Mouse (Mus musculus): ENCODE measurements around the gene Vim. TPM values are rescaled to one million over a fixed set of nuclear protein-coding genes. Genes with fewer than 3 reads are reported as not detected.
A peak's percentile ranks its signal among the peaks of the same experiment; 100 is the strongest.

The Vim gene
- polyA plus RNA-seq, 1 experiment from 2014 or later, result 2,775 TPM

- ChIA-PET POLR2A (interaction anchor here (1.8 kb wide), 1 partner anchor 13 kb away, joined by 11 read pairs; no protein-coding TSS in a partner anchor), CTCF (interaction anchor here (1.0 to 4.0 kb wide), 4 partner anchors 12 to 21 kb away, joined by 3 to 22 read pairs (median 4); partner anchors contain the start of gene Vim)
- no peaks in the 10 kb centered on the region for H3K27me3 ChIP-seq
- no peak for DNase-seq (ENCODE audit: low read depth, low spot score)
- TF ChIP-seq CTCF (IDR thresholded peaks at IDR 0.05), result no peak
- in situ Hi-C loops (cut with MboI; ENCODE audit: low pct_unique_long_range_greater_than_20kb), result no loop called here
- peak; percentile 96 for ATAC-seq
Measured at GRCm38 (mm10) chr2:13558607-13559262, 15.0 kb upstream of the Vim start.

GRCm38 (mm10) chr2:13559303-13559702, 14.4 kb upstream of the Vim start:
- no peak for TF ChIP-seq CTCF (IDR thresholded peaks at IDR 0.05)
- in situ Hi-C loops (cut with MboI; ENCODE audit: low pct_unique_long_range_greater_than_20kb), result no loop called here
- ATAC-seq, result no peak
- no peak for DNase-seq (ENCODE audit: low read depth, low spot score)
- ChIA-PET POLR2A (interaction anchor here (1.8 kb wide), 1 partner anchor 13 kb away, joined by 11 read pairs; no protein-coding TSS in a partner anchor), CTCF (interaction anchor here (1.0 to 4.0 kb wide), 3 partner anchors 12 to 17 kb away, joined by 3 to 22 read pairs (median 3); partner anchors contain the start of gene Vim)
- H3K27me3 ChIP-seq, result no peaks in the 10 kb centered on the region

- ATAC-seq, result no peak
- no peak for DNase-seq (ENCODE audit: low read depth, low spot score)
- ChIA-PET CTCF (interaction anchor here (1.0 to 4.0 kb wide), 2 partner anchors 11 to 13 kb away, joined by 3 to 22 read pairs; partner anchors contain the start of gene Vim), POLR2A (interaction anchor here (0.6 to 1.8 kb wide), 2 partner anchors 12 to 848 kb away, joined by 3 to 11 read pairs; no protein-coding TSS in a partner anchor)
- in situ Hi-C loops (cut with MboI; ENCODE audit: low pct_unique_long_range_greater_than_20kb), result no loop called here
- no peak for TF ChIP-seq CTCF (IDR thresholded peaks at IDR 0.05)
- no peaks in the 10 kb centered on the region for H3K27me3 ChIP-seq
Measured at GRCm38 (mm10) chr2:13559729-13560128, 14.0 kb upstream of the Vim start.

- in situ Hi-C loops (cut with MboI; ENCODE audit: low pct_unique_long_range_greater_than_20kb), result no loop called here
- no peak for ATAC-seq
- no peaks in the 10 kb centered on the region for H3K27me3 ChIP-seq
- POLR2A ChIA-PET, result interaction anchor here (0.5 to 1.8 kb wide), 4 partner anchors 12 to 849 kb away, joined by 3 to 11 read pairs (median 7); no protein-coding TSS in a partner anchor
- DNase-seq (ENCODE audit: low read depth, low spot score), result no peak
- TF ChIP-seq CTCF (IDR thresholded peaks at IDR 0.05), result no peak
- CTCF ChIA-PET, result interaction anchor here (0.7 to 4.0 kb wide), 2 partner anchors 10 to 13 kb away, joined by 3 to 22 read pairs; partner anchors contain the start of gene Vim
Measured at GRCm38 (mm10) chr2:13560396-13560795, 13.3 kb upstream of the Vim start.

- no peak for DNase-seq (ENCODE audit: low read depth, low spot score)
- POLR2A ChIA-PET, result no interaction called here
- no peak for TF ChIP-seq CTCF (IDR thresholded peaks at IDR 0.05)
- CTCF ChIA-PET, result interaction anchor here (1.4 kb wide), 1 partner anchor 9 kb away, joined by 3 read pairs; no protein-coding TSS in a partner anchor
- in situ Hi-C loops (cut with MboI; ENCODE audit: low pct_unique_long_range_greater_than_20kb), result loop anchor here (5.0 to 10.0 kb wide), 3 partner anchors 115 to 275 kb away; no protein-coding TSS in a partner anchor
- ATAC-seq, result no peak
- H3K27me3 ChIP-seq, result no peaks in the 10 kb centered on the region
Measured at GRCm38 (mm10) chr2:13570122-13570521, 3.6 kb upstream of the Vim start.

GRCm38 (mm10) chr2:13572101-13572553, 1.6 kb upstream of the Vim start:
- in situ Hi-C loops (cut with MboI; ENCODE audit: low pct_unique_long_range_greater_than_20kb), result loop anchor here (5.0 to 10.0 kb wide), 3 partner anchors 117 to 277 kb away; no protein-coding TSS in a partner anchor
- no peak for TF ChIP-seq CTCF (IDR thresholded peaks at IDR 0.05)
- no peaks in the 10 kb centered on the region for H3K27me3 ChIP-seq
- POLR2A ChIA-PET, result interaction anchor here (0.6 to 2.1 kb wide), 5 partner anchors 12 to 291 kb away, joined by 3 to 11 read pairs (median 3); no protein-coding TSS in a partner anchor
- ATAC-seq (no peak), DNase-seq (ENCODE audit: low read depth, low spot score) (no peak)
- CTCF ChIA-PET, result interaction anchor here (1.4 to 6.0 kb wide), 5 partner anchors 13 to 281 kb away, joined by 3 to 34 read pairs (median 9); partner anchors contain the start of gene Trdmt1

GRCm38 (mm10) chr2:13572647-13573407, 900 bp upstream of the Vim start:
- no peak for ATAC-seq
- ChIA-PET POLR2A (interaction anchor here (0.9 to 2.1 kb wide), 3 partner anchors 13 to 21 kb away, joined by 3 to 11 read pairs (median 3); no protein-coding TSS in a partner anchor), CTCF (interaction anchor here (1.2 to 6.0 kb wide), 7 partner anchors 13 to 297 kb away, joined by 3 to 34 read pairs (median 5); partner anchors contain the start of gene Trdmt1)
- TF ChIP-seq CTCF (IDR thresholded peaks at IDR 0.05), result no peak
- in situ Hi-C loops (cut with MboI; ENCODE audit: low pct_unique_long_range_greater_than_20kb), result loop anchor here (5.0 to 10.0 kb wide), 3 partner anchors 118 to 278 kb away; no protein-coding TSS in a partner anchor
- no peaks in the 10 kb centered on the region for H3K27me3 ChIP-seq
- no peak for DNase-seq (ENCODE audit: low read depth, low spot score)

GRCm38 (mm10) chr2:13574066-13574800, 506 bp downstream of the Vim start:
- no peaks in the 10 kb centered on the region for H3K27me3 ChIP-seq
- ATAC-seq (peak; percentile 72), DNase-seq (ENCODE audit: low read depth, low spot score) (no peak)
- ChIA-PET CTCF (interaction anchor here (1.1 to 6.0 kb wide), 8 partner anchors 15 to 298 kb away, joined by 3 to 34 read pairs (median 4); partner anchors contain the start of gene Trdmt1), POLR2A (interaction anchor here (0.8 to 1.6 kb wide), 7 partner anchors 18 to 280 kb away, joined by 3 to 11 read pairs (median 4); partner anchors contain the start of gene Trdmt1)
- in situ Hi-C loops (cut with MboI; ENCODE audit: low pct_unique_long_range_greater_than_20kb), result loop anchor here (5.0 to 10.0 kb wide), 3 partner anchors 119 to 279 kb away; no protein-coding TSS in a partner anchor
- no peak for TF ChIP-seq CTCF (IDR thresholded peaks at IDR 0.05)

GRCm38 (mm10) chr2:13574801-13575150, 1.0 kb downstream of the Vim start:
- POLR2A ChIA-PET, result interaction anchor here (0.8 to 1.6 kb wide), 6 partner anchors 18 to 122 kb away, joined by 3 to 11 read pairs (median 4); partner anchors contain the start of gene Trdmt1
- TF ChIP-seq CTCF (IDR thresholded peaks at IDR 0.05), result no peak
- in situ Hi-C loops (cut with MboI; ENCODE audit: low pct_unique_long_range_greater_than_20kb), result loop anchor here (5.0 to 10.0 kb wide), 3 partner anchors 120 to 280 kb away; no protein-coding TSS in a partner anchor
- ATAC-seq (peak; percentile 9), DNase-seq (ENCODE audit: low read depth, low spot score) (no peak)
- CTCF ChIA-PET, result interaction anchor here (1.1 to 6.0 kb wide), 6 partner anchors 15 to 284 kb away, joined by 3 to 34 read pairs (median 6); partner anchors contain the start of gene Trdmt1
- H3K27me3 ChIP-seq, result no peaks in the 10 kb centered on the region

Data from Patski (cell line).